Comparison of ENCODE assay signal across 12 mouse cellular contexts in the genomic region with DNA sequence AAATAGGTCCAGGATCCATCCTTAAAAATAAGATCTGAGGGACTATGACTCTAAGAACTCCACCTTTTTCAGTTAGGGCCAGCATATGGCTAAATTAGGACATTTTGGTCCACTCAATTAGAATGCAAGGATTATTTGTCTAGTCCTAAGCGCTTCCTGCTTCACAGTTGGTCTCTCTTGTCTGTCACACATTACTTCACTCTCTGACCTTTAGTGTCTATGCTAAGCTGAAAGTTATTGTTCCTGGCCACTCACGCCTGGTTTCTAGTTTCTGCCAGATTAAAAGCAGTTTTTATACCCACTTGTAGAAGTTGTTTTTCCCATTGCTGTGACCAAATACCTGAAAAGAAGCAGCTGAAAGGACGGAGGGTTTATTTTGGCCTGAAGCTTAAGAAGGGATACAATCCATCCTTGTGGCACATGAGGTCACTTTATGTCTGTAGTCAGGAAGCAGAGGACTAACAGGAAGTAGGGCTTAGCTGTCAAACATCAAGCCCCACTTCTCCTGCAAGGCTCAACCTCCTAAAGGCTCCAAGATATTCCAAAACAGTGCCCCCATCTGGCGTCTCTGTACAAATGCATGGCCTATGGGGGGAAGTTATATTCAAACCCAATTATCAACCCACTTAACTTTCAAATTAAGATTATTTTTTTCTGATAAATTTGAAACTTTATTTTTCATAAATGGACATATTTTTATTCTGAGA.
DNase-seq lines count a peak whose midpoint lies in the region; ATAC-seq and TF ChIP-seq lines count a peak whose summit lies in the region.
"Had no signal": no experiment of that assay in that cellular context is flagged by ENCODE, and none has a peak within 500 bp of the region (broad histone marks: within the 10 kb centered on the region; RNA-seq: fewer than 3 reads in every experiment).

No protein-coding gene starts in this region.

- TF ChIP-seq POLR2A in thymus, adult 2 months (IDR thresholded peaks at IDR 0.05; ENCODE audit: control insufficient read depth, extremely low read depth, insufficient read depth, low read length, poor library complexity) = no peak

- H3K27ac ChIP-seq in hindbrain, postnatal 0 days = no peak overlapping the region
- H3K27ac ChIP-seq in hindbrain, embryonic 11.5 days (ENCODE audit: low read depth, low read length) = no peak overlapping the region
- no peak overlapping the region for H3K27ac ChIP-seq in thymus, adult 2 months (ENCODE audit: control insufficient read depth, insufficient read depth, low read length)
- H3K27ac ChIP-seq in stomach, postnatal 0 days (replicated peaks) = no peak overlapping the region
- H3K27ac ChIP-seq in hindbrain, embryonic 10.5 days = no peak overlapping the region
- H3K27ac ChIP-seq: limb, embryonic 15.5 days; midbrain, embryonic 12.5 days had no signal

- WGBS in hindbrain, postnatal 0 days = 62% methylated on average over 4 of the region's 4 CpGs
- WGBS in hindbrain, embryonic 11.5 days = 50% methylated on average over 4 of the region's 4 CpGs
- 85% methylated on average over 4 of the region's 4 CpGs for WGBS in thymus, adult 2 months
- WGBS in stomach, postnatal 0 days = 71% methylated on average over 4 of the region's 4 CpGs
- WGBS in hindbrain, embryonic 10.5 days = 45% methylated on average over 4 of the region's 4 CpGs

- H3K4me2 ChIP-seq in hindbrain, postnatal 0 days (ENCODE audit: low read depth, low read length) = no peak overlapping the region
- no peak overlapping the region for H3K4me2 ChIP-seq in hindbrain, embryonic 11.5 days (replicated peaks; ENCODE audit: low read depth, low read length)
- no peak overlapping the region for H3K4me2 ChIP-seq in stomach, postnatal 0 days (replicated peaks; ENCODE audit: low read depth)
- H3K4me2 ChIP-seq: limb, embryonic 15.5 days; midbrain, embryonic 12.5 days had no signal

- no peaks in the 10 kb centered on the region for H3K36me3 ChIP-seq in hindbrain, postnatal 0 days (ENCODE audit: insufficient read depth, low read length)
- H3K36me3 ChIP-seq in hindbrain, embryonic 11.5 days (ENCODE audit: control insufficient read depth, insufficient read depth, low read length) = no peaks in the 10 kb centered on the region
- H3K36me3 ChIP-seq in thymus, adult 2 months (ENCODE audit: control insufficient read depth, insufficient read depth, low read length) = no peaks in the 10 kb centered on the region
- no peaks in the 10 kb centered on the region for H3K36me3 ChIP-seq in stomach, postnatal 0 days (ENCODE audit: control insufficient read depth, insufficient read depth, low read length)
- H3K36me3 ChIP-seq in hindbrain, embryonic 10.5 days = no peaks in the 10 kb centered on the region
- H3K36me3 ChIP-seq: G1E; limb, embryonic 15.5 days; midbrain, embryonic 12.5 days had no signal

- no peak for TF ChIP-seq EP300 in stomach, postnatal 0 days (optimal IDR thresholded peaks at IDR 0.05)

- ATAC-seq in hindbrain, postnatal 0 days = no peak
- no peak for ATAC-seq in hindbrain, embryonic 11.5 days (ENCODE audit: low FRiP score)
- ATAC-seq in granulocyte monocyte progenitor cell, adult 5-6 weeks (replicated peaks; ENCODE audit: poor library complexity, severe bottlenecking) = peak; percentile 58; the same call in 1 of the 2 replicates
- ATAC-seq in stomach, postnatal 0 days (ENCODE audit: low FRiP score, low TSS enrichment) = no peak
- ATAC-seq in activated CD4-positive, CD25-positive, alpha-beta regulatory T cell, adult 4 months = no peak
- ATAC-seq: forebrain, postnatal 0 days had no signal

- H3K27me3 ChIP-seq in hindbrain, postnatal 0 days (ENCODE audit: insufficient read depth, low read length) = no peaks in the 10 kb centered on the region
- H3K27me3 ChIP-seq in hindbrain, embryonic 11.5 days (ENCODE audit: control insufficient read depth, insufficient read depth, low read length) = peaks cover 14% of the 10 kb centered on the region
- H3K27me3 ChIP-seq in thymus, adult 2 months (ENCODE audit: control insufficient read depth, insufficient read depth, low read length) = no peaks in the 10 kb centered on the region
- H3K27me3 ChIP-seq in stomach, postnatal 0 days (ENCODE audit: control insufficient read depth, insufficient read depth, low read length) = no peaks in the 10 kb centered on the region
- peaks cover 46% of the 10 kb centered on the region for H3K27me3 ChIP-seq in hindbrain, embryonic 10.5 days (ENCODE audit: insufficient read depth, poor library complexity, severe bottlenecking)
- H3K27me3 ChIP-seq: limb, embryonic 15.5 days had no signal

- no peak for DNase-seq in hindbrain, postnatal 0 days (ENCODE audit: low spot score)
- no peak for DNase-seq in hindbrain, embryonic 11.5 days (ENCODE audit: low spot score)
- peak; percentile 8 for DNase-seq in thymus, adult 2 months
- DNase-seq in thymus, adult 18-20 months = no peak
- no peak for DNase-seq in stomach, postnatal 0 days (ENCODE audit: low spot score)
- no peak for DNase-seq in hindbrain, embryonic 10.5 days (ENCODE audit: low spot score)
- DNase-seq: forebrain, postnatal 0 days had no signal

- 0 out of 2 replicates have a peak, but pooled peaks have one; percentile 18 for TF ChIP-seq CTCF in hindbrain, postnatal 0 days (IDR thresholded peaks at IDR 0.05; ENCODE audit: low read depth)
- TF ChIP-seq CTCF in thymus, adult 2 months (IDR thresholded peaks at IDR 0.05; ENCODE audit: borderline replicate concordance, control insufficient read depth, extremely low read depth, insufficient read depth, low read length, poor library complexity) = no peak
- TF ChIP-seq CTCF in stomach, postnatal 0 days (IDR thresholded peaks at IDR 0.05; ENCODE audit: low read depth) = peak; percentile 53

- no peaks in the 10 kb centered on the region for H3K9me3 ChIP-seq in hindbrain, postnatal 0 days (ENCODE audit: low read length)
- no peaks in the 10 kb centered on the region for H3K9me3 ChIP-seq in hindbrain, embryonic 11.5 days (ENCODE audit: control insufficient read depth, low read length)
- H3K9me3 ChIP-seq in stomach, postnatal 0 days (ENCODE audit: control insufficient read depth, low read length) = no peaks in the 10 kb centered on the region
- H3K9me3 ChIP-seq in hindbrain, embryonic 10.5 days = no peaks in the 10 kb centered on the region
- H3K9me3 ChIP-seq: G1E; limb, embryonic 15.5 days; midbrain, embryonic 12.5 days had no signal

- H3K4me1 ChIP-seq in hindbrain, postnatal 0 days (ENCODE audit: insufficient read depth, low read length) = no peaks in the 10 kb centered on the region
- no peaks in the 10 kb centered on the region for H3K4me1 ChIP-seq in hindbrain, embryonic 11.5 days (replicated peaks; ENCODE audit: control insufficient read depth, insufficient read depth, low read length)
- no peaks in the 10 kb centered on the region for H3K4me1 ChIP-seq in thymus, adult 2 months (replicated peaks; ENCODE audit: control insufficient read depth, insufficient read depth, low read length)
- H3K4me1 ChIP-seq in stomach, postnatal 0 days (replicated peaks; ENCODE audit: control insufficient read depth, insufficient read depth) = no peaks in the 10 kb centered on the region; the same call in 1 of the 2 replicates
- H3K4me1 ChIP-seq in hindbrain, embryonic 10.5 days (replicated peaks) = peaks cover 22% of the 10 kb centered on the region

- no peak overlapping the region for H3K9ac ChIP-seq in hindbrain, postnatal 0 days (replicated peaks; ENCODE audit: low read length)
- H3K9ac ChIP-seq in hindbrain, embryonic 11.5 days (ENCODE audit: low read depth, low read length) = no peak overlapping the region
- H3K9ac ChIP-seq in stomach, postnatal 0 days (ENCODE audit: low read length) = no peak overlapping the region
- H3K9ac ChIP-seq: forebrain, postnatal 0 days; limb, embryonic 15.5 days; midbrain, embryonic 12.5 days had no signal

- H3K4me3 ChIP-seq in hindbrain, postnatal 0 days (ENCODE audit: low read length) = no peak overlapping the region
- no peak overlapping the region for H3K4me3 ChIP-seq in hindbrain, embryonic 11.5 days (ENCODE audit: low read depth, low read length)
- no peak overlapping the region for H3K4me3 ChIP-seq in thymus, adult 2 months (ENCODE audit: control insufficient read depth, insufficient read depth, low read length)
- H3K4me3 ChIP-seq in stomach, postnatal 0 days (ENCODE audit: low read depth, low read length) = no peak overlapping the region
- H3K4me3 ChIP-seq in hindbrain, embryonic 10.5 days = no peak overlapping the region
- H3K4me3 ChIP-seq: limb, embryonic 15.5 days; midbrain, embryonic 12.5 days had no signal
